ENCODE assay signal across 9 mouse cellular contexts in the genomic region with DNA sequence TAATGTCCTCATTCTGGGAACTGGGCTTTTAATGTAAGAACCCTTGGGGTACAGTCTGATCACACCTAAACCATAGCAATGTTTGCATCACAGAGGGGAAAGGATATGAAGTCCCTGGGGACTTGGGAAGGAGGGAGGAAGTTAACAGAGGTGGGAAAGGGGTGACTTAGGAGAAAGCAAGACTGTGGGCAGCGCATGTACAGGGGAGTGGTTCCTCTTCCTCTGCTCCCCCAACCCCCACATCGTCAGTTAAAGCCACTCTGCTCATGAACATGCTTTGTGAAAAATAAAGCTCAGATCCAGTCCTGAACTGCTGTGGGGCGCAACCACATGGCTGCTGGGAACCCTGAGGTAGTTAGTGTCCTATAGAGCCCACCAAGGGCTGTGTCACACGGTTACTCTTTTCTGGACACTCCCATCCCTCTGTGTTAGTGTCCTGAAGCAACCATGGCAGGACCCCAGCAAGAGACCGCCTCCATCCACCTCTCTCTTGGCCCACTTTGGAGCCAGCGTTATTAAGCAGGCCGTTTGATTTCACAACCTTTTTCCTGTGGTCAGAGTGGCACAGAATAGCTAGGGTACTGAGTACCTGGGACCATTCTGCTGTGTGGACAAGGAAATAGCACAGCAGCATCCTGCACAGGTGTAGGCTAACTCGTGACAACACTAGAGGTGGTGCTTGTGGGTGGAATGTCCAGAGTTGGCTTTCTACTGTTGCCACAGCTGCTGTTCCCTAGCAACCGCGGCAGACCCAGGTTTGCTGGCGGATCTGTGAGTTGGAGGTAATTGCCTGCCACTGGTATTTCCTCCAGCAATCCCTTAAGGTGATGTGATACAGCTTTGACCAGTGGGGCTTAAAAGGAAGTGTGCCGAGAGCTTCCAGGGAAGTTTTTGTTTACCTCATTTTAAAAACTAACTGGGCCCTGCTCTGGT. TPM values are rescaled to one million over a fixed set of nuclear protein-coding genes. Genes with fewer than 3 reads are reported as not detected.
DNase-seq lines count a peak whose midpoint lies in the region; ATAC-seq lines count a peak whose summit lies in the region.
"Had no signal": no experiment of that assay in that cellular context is flagged by ENCODE, and none has a peak within 500 bp of the region (broad histone marks: within the 10 kb centered on the region; RNA-seq: fewer than 3 reads in every experiment).

No protein-coding gene starts in this region.

- H3K4me2 ChIP-seq in embryonic facial prominence, embryonic 11.5 days (ENCODE audit: low read depth, low read length) = no peak overlapping the region
- H3K4me2 ChIP-seq: heart, embryonic 15.5 days had no signal

- H3K36me3 ChIP-seq in embryonic facial prominence, embryonic 11.5 days (replicated peaks; ENCODE audit: control insufficient read depth, insufficient read depth, low read depth, low read length) = no peaks in the 10 kb centered on the region
- H3K36me3 ChIP-seq: heart, embryonic 15.5 days had no signal

- H3K4me1 ChIP-seq in embryonic facial prominence, embryonic 11.5 days (ENCODE audit: control insufficient read depth, insufficient read depth, low read length) = no peaks in the 10 kb centered on the region

- no peak for ATAC-seq in embryonic facial prominence, embryonic 11.5 days (replicated peaks; ENCODE audit: insufficient number of reproducible peaks, low FRiP score, low TSS enrichment, low read depth)
- ATAC-seq in megakaryocyte, adult 5-6 weeks (ENCODE audit: poor library complexity, severe bottlenecking) = peak; percentile 58

- H3K9me3 ChIP-seq in embryonic facial prominence, embryonic 11.5 days (replicated peaks; ENCODE audit: control insufficient read depth, low read length) = no peaks in the 10 kb centered on the region
- H3K9me3 ChIP-seq: heart, embryonic 15.5 days had no signal

- WGBS in embryonic facial prominence, embryonic 11.5 days = 53% methylated on average over 12 of the region's 12 CpGs

- H3K4me3 ChIP-seq in embryonic facial prominence, embryonic 11.5 days (ENCODE audit: low read depth, low read length) = no peak overlapping the region
- H3K4me3 ChIP-seq: heart, embryonic 15.5 days had no signal

- no peak overlapping the region for H3K9ac ChIP-seq in embryonic facial prominence, embryonic 11.5 days (replicated peaks; ENCODE audit: low read length)
- H3K9ac ChIP-seq: heart, embryonic 15.5 days had no signal

- no peak overlapping the region for H3K27ac ChIP-seq in embryonic facial prominence, embryonic 11.5 days (replicated peaks; ENCODE audit: low read depth, low read length)
- H3K27ac ChIP-seq: heart, embryonic 15.5 days had no signal

- H3K27me3 ChIP-seq in embryonic facial prominence, embryonic 11.5 days (ENCODE audit: control insufficient read depth, insufficient read depth, low read length) = no peaks in the 10 kb centered on the region
- H3K27me3 ChIP-seq: heart, embryonic 15.5 days had no signal

- peak; percentile 48 for DNase-seq in adrenal gland, postnatal 14 days
- no peak for DNase-seq in adrenal gland, postnatal 25 days
- peak; percentile 66 for DNase-seq in embryonic facial prominence, embryonic 11.5 days (ENCODE audit: low spot score)
- DNase-seq in kidney, postnatal 14 days = peak; percentile 75
- DNase-seq in left cerebral cortex, adult 8-10 months (ENCODE audit: low spot score in 2 of 2) = no peak
- DNase-seq in thymus, postnatal 10 days (ENCODE audit: low spot score in 2 of 2) = no peak
- no peak for DNase-seq in thymus, postnatal 25 days

RNA-seq across cellular contexts. Expression of a gene that starts 50.3 kb away (rescaled TPM):
- 93.1 and 152 TPM in 2 replicates for total RNA-seq in adrenal gland, postnatal 14 days (2021)
- total RNA-seq in adrenal gland, postnatal 25 days (2021) = 77.0 and 92.2 TPM in 2 replicates
- polyA plus RNA-seq in embryonic facial prominence, embryonic 11.5 days (2014; fragmentation: Nextera tagmentation; extraction: Ambion mirVana) = 5.8 and 7.1 TPM in 2 replicates
- total RNA-seq in megakaryocyte, adult 5-6 weeks (2015) = 25.3 and 27.1 TPM in 2 replicates
- total RNA-seq in megakaryocyte, adult 5-6 weeks (2017) = 17.7 and 22.8 TPM in 2 replicates
- total RNA-seq in left cerebral cortex, adult 8-10 months (2022) = 100 to 1,000 TPM; 139 to 172 (median 151) TPM

Comparison
In these comparisons a context has a peak if more than half of its experiments do, and no peak if none do; other contexts are left out.
1. DNase-seq: peak in adrenal gland, postnatal 14 days (single experiment), embryonic facial prominence, embryonic 11.5 days (single experiment) and kidney, postnatal 14 days (single experiment); none in adrenal gland, postnatal 25 days (single experiment), left cerebral cortex, adult 8-10 months (0 of 2), thymus, postnatal 10 days (0 of 2) and thymus, postnatal 25 days (single experiment).